Mouse (Mus musculus): ENCODE measurements around the gene Zdhhc22. TPM values are rescaled to one million over a fixed set of nuclear protein-coding genes. Genes with fewer than 3 reads are reported as not detected.

The Zdhhc22 gene
- polyA plus RNA-seq, 1 experiment from 2014 or later: 0.17 TPM

- Histone ChIP-seq H3K4me3 (ENCODE audit: low read depth, low read length) (no peak overlapping the region), H3K9me3 (ENCODE audit: control insufficient read depth, low read length) (no peaks in the 10 kb centered on the region; the same call in 1 of the 2 replicates), H3K36me3 (ENCODE audit: control insufficient read depth, insufficient read depth, low read length) (no peaks in the 10 kb centered on the region), H3K27me3 (ENCODE audit: control insufficient read depth, insufficient read depth, low read length) (no peaks in the 10 kb centered on the region), H3K4me1 (replicated peaks; ENCODE audit: control insufficient read depth, insufficient read depth, low read length) (peaks cover 9% of the 10 kb centered on the region), H3K9ac (ENCODE audit: low read length) (no peak overlapping the region; the same call in 1 of the 2 replicates), H3K27ac (ENCODE audit: low read depth, low read length) (no peak overlapping the region), H3K4me2 (ENCODE audit: low read depth, low read length, severe bottlenecking) (no peak overlapping the region)
- 12% methylated on average over 6 of the region's 6 CpGs for WGBS
- ATAC-seq (replicated peaks; ENCODE audit: low FRiP score) (no peak), DNase-seq (ENCODE audit: low spot score) (no peak)
These were observed 57.7 kb downstream of the Zdhhc22 start for GRCm38 (mm10) chr12:86932575-86932952.

GRCm38 (mm10) chr12:86931919-86932574 lies 58.2 kb downstream of the Zdhhc22 start:
- no peaks in the 10 kb centered on the region for H3K36me3 ChIP-seq (ENCODE audit: control insufficient read depth, insufficient read depth, low read length)
- no peaks in the 10 kb centered on the region; the same call in 1 of the 2 replicates for H3K9me3 ChIP-seq (ENCODE audit: control insufficient read depth, low read length)
- DNase-seq (ENCODE audit: low spot score) (no peak), ATAC-seq (replicated peaks; ENCODE audit: low FRiP score) (no peak)
- no peak overlapping the region for H3K4me2 ChIP-seq (ENCODE audit: low read depth, low read length, severe bottlenecking)
- H3K27me3 ChIP-seq (ENCODE audit: control insufficient read depth, insufficient read depth, low read length): no peaks in the 10 kb centered on the region
- WGBS: 12% methylated on average over 7 of the region's 7 CpGs
- H3K4me1 ChIP-seq (replicated peaks; ENCODE audit: control insufficient read depth, insufficient read depth, low read length): peaks cover 9% of the 10 kb centered on the region
- no peak overlapping the region for H3K27ac ChIP-seq (ENCODE audit: low read depth, low read length)
- H3K4me3 ChIP-seq (ENCODE audit: low read depth, low read length): no peak overlapping the region
- no peak overlapping the region; the same call in 1 of the 2 replicates for H3K9ac ChIP-seq (ENCODE audit: low read length)

GRCm38 (mm10) chr12:86930934-86931729 lies 59.1 kb downstream of the Zdhhc22 start:
- no peak overlapping the region for H3K27ac ChIP-seq (ENCODE audit: low read depth, low read length)
- H3K4me1 ChIP-seq (replicated peaks; ENCODE audit: control insufficient read depth, insufficient read depth, low read length): peaks cover 9% of the 10 kb centered on the region
- 67% methylated on average over 6 of the region's 6 CpGs for WGBS
- H3K4me3 ChIP-seq (ENCODE audit: low read depth, low read length): no peak overlapping the region
- no peaks in the 10 kb centered on the region for H3K27me3 ChIP-seq (ENCODE audit: control insufficient read depth, insufficient read depth, low read length)
- no peak for DNase-seq (ENCODE audit: low spot score)
- ATAC-seq (replicated peaks; ENCODE audit: low FRiP score): no peak
- no peaks in the 10 kb centered on the region for H3K36me3 ChIP-seq (ENCODE audit: control insufficient read depth, insufficient read depth, low read length)
- no peaks in the 10 kb centered on the region; the same call in 1 of the 2 replicates for H3K9me3 ChIP-seq (ENCODE audit: control insufficient read depth, low read length)
- no peak overlapping the region for H3K9ac ChIP-seq (ENCODE audit: low read length)
- no peak overlapping the region for H3K4me2 ChIP-seq (ENCODE audit: low read depth, low read length, severe bottlenecking)

Small RNAs within 50 kb of the gene (microRNA-seq; reads per million reads assigned to microRNA genes)
- gene Gm25847 (ENCODE audit: insufficient number of aligned reads): not detected

Other genes starting within 250 kb of the Zdhhc22 start
- gene Irf2bpl, start 105.6 kb downstream of the Zdhhc22 start, polyA plus RNA-seq (2014; fragmentation: Nextera tagmentation; extraction: Ambion mirVana): 40.3 and 42.7 TPM in 2 replicates
- gene Cipc, start 43.4 kb downstream of the Zdhhc22 start, polyA plus RNA-seq (2014; fragmentation: Nextera tagmentation; extraction: Ambion mirVana): 46.5 and 48.7 TPM in 2 replicates
- 0.25 and 0.32 TPM in 2 replicates for gene Tmem63c, start 30.9 kb upstream of the Zdhhc22 start, polyA plus RNA-seq (2014; fragmentation: Nextera tagmentation; extraction: Ambion mirVana)
- 0.49 and 0.84 TPM in 2 replicates for gene Ngb, start 112.1 kb upstream of the Zdhhc22 start, polyA plus RNA-seq (2014; fragmentation: Nextera tagmentation; extraction: Ambion mirVana)
- gene Gstz1, start 156.7 kb upstream of the Zdhhc22 start, polyA plus RNA-seq (2014; fragmentation: Nextera tagmentation; extraction: Ambion mirVana): 29.7 and 34.0 TPM in 2 replicates
- 18.6 and 18.8 TPM in 2 replicates for gene Pomt2, start 157.5 kb upstream of the Zdhhc22 start, polyA plus RNA-seq (2014; fragmentation: Nextera tagmentation; extraction: Ambion mirVana)
- 1.4 and 1.6 TPM in 2 replicates for gene Samd15, start 209.3 kb upstream of the Zdhhc22 start, polyA plus RNA-seq (2014; fragmentation: Nextera tagmentation; extraction: Ambion mirVana)
- gene Tmed8, start 210.0 kb upstream of the Zdhhc22 start, polyA plus RNA-seq (2014; fragmentation: Nextera tagmentation; extraction: Ambion mirVana): 4.9 and 5.1 TPM in 2 replicates
- gene Noxred1, start 248.3 kb upstream of the Zdhhc22 start, polyA plus RNA-seq (2014; fragmentation: Nextera tagmentation; extraction: Ambion mirVana): 1.1 and 1.6 TPM in 2 replicates

All from forebrain, embryonic 11.5 days (tissue).